Comparison of ENCODE assay signal across 8 mouse cellular contexts in the genomic region with DNA sequence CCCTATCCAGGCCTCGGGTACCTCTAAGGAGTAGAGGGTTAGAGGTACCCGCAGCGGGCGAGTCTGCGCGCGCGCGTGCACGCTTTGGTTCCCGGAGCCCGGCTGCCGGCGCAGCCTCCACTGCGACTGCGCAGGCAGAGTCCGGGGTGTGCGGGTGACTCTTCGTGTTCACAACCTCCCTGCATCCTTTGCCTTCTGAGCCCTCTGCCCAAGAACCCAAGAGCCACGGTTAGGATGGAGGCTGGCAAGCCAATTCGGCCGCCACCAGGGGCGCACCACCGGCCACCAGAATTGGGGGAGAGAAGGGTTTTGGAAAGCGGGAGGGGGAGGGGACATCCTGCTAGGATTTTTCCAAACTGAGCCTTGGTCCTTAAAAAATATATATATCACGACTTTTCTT. TPM values are rescaled to one million over a fixed set of nuclear protein-coding genes. Genes with fewer than 3 reads are reported as not detected.
A peak's percentile ranks its signal among the peaks of the same experiment; 100 is the strongest.
DNase-seq lines count a peak whose midpoint lies in the region; ATAC-seq lines count a peak whose summit lies in the region.

No protein-coding gene starts in this region.

- H3K36me3 ChIP-seq in midbrain, embryonic 11.5 days (ENCODE audit: control insufficient read depth, insufficient read depth, low read length), result no peaks in the 10 kb centered on the region

- H3K4me3 ChIP-seq in midbrain, embryonic 11.5 days (ENCODE audit: low read depth, low read length), result peak overlapping the region; percentile 18

- intact Hi-C loops in heart, postnatal 14 days (cut with DNase I), result loop anchor here (5.0 kb wide), 1 partner anchor 60 kb away; the partner anchor contains the start of genes Asf1b and Gm10644
- intact Hi-C loops in left cerebral cortex, postnatal 14 days (cut with DNase I), result loop anchor here (5.0 kb wide), 1 partner anchor 175 kb away; no protein-coding TSS in a partner anchor

- H3K9me3 ChIP-seq in midbrain, embryonic 11.5 days (ENCODE audit: control insufficient read depth, low read length), result no peaks in the 10 kb centered on the region

- no peak overlapping the region for H3K27ac ChIP-seq in midbrain, embryonic 11.5 days (ENCODE audit: low read depth, low read length)

- 2% methylated on average over 26 of the region's 26 CpGs for WGBS in midbrain, embryonic 11.5 days

- peak; percentile 63 to 82 for DNase-seq in adrenal gland, adult (ENCODE audit: inconsistent age in 2 of 2, low spot score in 1 of 2)
- no peak for DNase-seq in adrenal gland, adult 8-10 months
- DNase-seq in Muller cell, postnatal 12 days (ENCODE audit: inconsistent ontology term), result peak; percentile 63
- DNase-seq in embryo, embryonic 9.5 days (ENCODE audit: extremely low spot score), result peak; percentile 75
- peak; percentile 60 to 73 for DNase-seq in heart, postnatal 14 days
- peak; percentile 58 to 59 for DNase-seq in left cerebral cortex, postnatal 14 days (ENCODE audit: low spot score in 2 of 2)
- DNase-seq in midbrain, embryonic 11.5 days (ENCODE audit: low spot score, missing footprints), result peak; percentile 97
- DNase-seq in testis, postnatal 14 days (ENCODE audit: low spot score), result peak; percentile 45

- ATAC-seq in midbrain, embryonic 11.5 days (ENCODE audit: low FRiP score), result no peak

- H3K4me1 ChIP-seq in midbrain, embryonic 11.5 days (ENCODE audit: control insufficient read depth, insufficient read depth, low read length), result peaks cover 17% of the 10 kb centered on the region

- peaks cover 12% of the 10 kb centered on the region; the same call in 1 of the 2 replicates for H3K27me3 ChIP-seq in midbrain, embryonic 11.5 days (ENCODE audit: control insufficient read depth, insufficient read depth, low read length)

- peak overlapping the region; percentile 41 for H3K4me2 ChIP-seq in midbrain, embryonic 11.5 days

- peak overlapping the region; percentile 25; the same call in 1 of the 2 replicates for H3K9ac ChIP-seq in midbrain, embryonic 11.5 days (ENCODE audit: low read length)

RNA-seq across cellular contexts. Expression of gene Adgrl1, which starts 2.7 kb away (rescaled TPM):
- 100 to 1,000 TPM in 3 of 4 experiments, 10 to 100 TPM in 1; 90.5 to 113 (median 105) TPM for total RNA-seq in adrenal gland, adult 8-10 months (2022)
- total RNA-seq in heart, postnatal 14 days (2021), result 10 to 100 TPM; 21.1 to 21.6 TPM
- total RNA-seq in left cerebral cortex, postnatal 14 days (2021), result 100 to 1,000 TPM; 457 to 482 TPM
- polyA plus RNA-seq in midbrain, embryonic 11.5 days (2014; fragmentation: Nextera tagmentation; extraction: Ambion mirVana), result 13.7 and 16.4 TPM in 2 replicates

RNA-seq across cellular contexts. Expression of gene Gm10644, which starts 57.8 kb away (rescaled TPM):
- total RNA-seq in adrenal gland, adult 8-10 months (2022), result 1 to 10 TPM; 1.5 to 2.2 (median 1.9) TPM
- total RNA-seq in heart, postnatal 14 days (2021), result under 1 TPM; 0.22 to 0.91 TPM
- total RNA-seq in left cerebral cortex, postnatal 14 days (2021), result under 1 TPM; 0.19 to 0.20 TPM
- 0.61 and 0.81 TPM in 2 replicates for polyA plus RNA-seq in midbrain, embryonic 11.5 days (2014; fragmentation: Nextera tagmentation; extraction: Ambion mirVana)

RNA-seq across cellular contexts. Expression of gene Asf1b, which starts 58.1 kb away (rescaled TPM):
- 1 to 10 TPM; 1.1 to 2.7 (median 1.8) TPM for total RNA-seq in adrenal gland, adult 8-10 months (2022)
- total RNA-seq in heart, postnatal 14 days (2021), result 1 to 10 TPM; 2.8 to 4.4 TPM
- under 1 TPM; 0.72 to 0.79 TPM for total RNA-seq in left cerebral cortex, postnatal 14 days (2021)
- 92.5 and 96.5 TPM in 2 replicates for polyA plus RNA-seq in midbrain, embryonic 11.5 days (2014; fragmentation: Nextera tagmentation; extraction: Ambion mirVana)

Comparison
In these comparisons a context has a peak if more than half of its experiments do, and no peak if none do; other contexts are left out.
1. RNA of gene Adgrl1, which starts 2.7 kb away (total RNA-seq): 457 to 482 TPM in left cerebral cortex, postnatal 14 days and 90.5 to 113 TPM in adrenal gland, adult 8-10 months; 21.1 to 21.6 TPM in heart, postnatal 14 days; every median in the first group is over 4 times any median in the second.